Mouse (Mus musculus): ENCODE results near the gene Edf1. TPM values are rescaled to one million over a fixed set of nuclear protein-coding genes. Genes with fewer than 3 reads are reported as not detected.
A peak's percentile ranks its signal among the peaks of the same experiment; 100 is the strongest.

Gene Edf1
- polyA plus RNA-seq, 1 experiment from 2014 or later, result 312 TPM

DNA sequence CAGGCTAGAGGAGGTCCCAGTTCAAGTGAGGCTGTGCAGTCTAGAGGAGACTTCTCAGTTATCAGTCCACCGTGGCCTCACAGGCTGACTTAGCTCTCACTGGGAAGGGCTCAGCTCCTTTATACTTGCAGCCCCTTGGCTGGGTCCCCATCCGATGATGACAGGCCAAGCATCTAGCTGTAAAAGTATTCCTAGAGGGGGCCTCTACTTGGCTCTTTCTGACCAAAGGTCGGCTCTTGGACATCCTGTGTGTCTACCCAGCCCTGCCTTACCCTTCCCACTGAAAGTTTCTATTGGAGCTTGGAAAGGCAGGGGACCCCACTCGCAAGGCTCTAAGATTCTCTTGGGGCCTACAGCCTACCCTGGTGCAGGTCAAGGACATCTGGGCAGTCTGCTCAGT is 13.6 kb downstream of the Edf1 start:
- H3K36me3 ChIP-seq (ENCODE audit: control insufficient read depth, insufficient read depth, low read length), result peaks cover 52% of the 10 kb centered on the region
- H3K9me3 ChIP-seq (ENCODE audit: control insufficient read depth, low read length), result no peaks in the 10 kb centered on the region
- no peak for DNase-seq (ENCODE audit: low spot score)
- peaks cover 2% of the 10 kb centered on the region for H3K27me3 ChIP-seq (replicated peaks; ENCODE audit: control insufficient read depth, insufficient read depth, low read length)
- H3K4me2 ChIP-seq (ENCODE audit: low read depth, low read length), result no peak overlapping the region
- H3K4me3 ChIP-seq (ENCODE audit: low read depth, low read length), result no peak overlapping the region
- WGBS, result 81% methylated on average over 4 of the region's 4 CpGs
- no peak for ATAC-seq (ENCODE audit: low read depth)
- no peak overlapping the region for H3K27ac ChIP-seq (replicated peaks; ENCODE audit: low read depth, low read length)
- H3K4me1 ChIP-seq (ENCODE audit: control insufficient read depth, insufficient read depth, low read length), result peaks cover 18% of the 10 kb centered on the region
- H3K9ac ChIP-seq (ENCODE audit: low read depth, low read length), result no peak overlapping the region

DNA sequence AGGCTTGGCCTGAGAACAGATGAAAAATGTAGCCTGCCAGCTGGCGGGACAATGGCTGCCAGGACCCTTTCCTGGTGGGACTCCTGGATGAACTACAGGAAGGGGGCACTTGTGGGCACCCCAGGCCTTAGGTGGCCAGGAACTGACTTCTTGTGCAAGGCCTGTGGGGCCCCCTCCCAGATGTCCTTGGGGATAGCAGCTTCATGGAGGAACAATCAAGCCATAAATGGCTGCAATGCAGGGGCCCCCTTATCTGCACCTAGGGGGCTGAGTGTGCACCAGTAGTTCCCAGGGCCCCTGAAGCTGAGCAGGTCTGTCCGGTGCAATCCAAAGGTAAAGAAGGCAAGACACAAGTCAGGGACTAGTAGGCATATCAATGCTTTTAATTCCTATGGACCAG is 15.4 kb downstream of the Edf1 start:
- DNase-seq (ENCODE audit: low spot score) (no peak), ATAC-seq (ENCODE audit: low read depth) (no peak)
- 91% methylated on average over 2 of the region's 2 CpGs for WGBS
- peak overlapping the region; percentile 22; the same call in 1 of the 2 replicates for H3K9ac ChIP-seq (ENCODE audit: low read depth, low read length)
- no peak overlapping the region for H3K27ac ChIP-seq (replicated peaks; ENCODE audit: low read depth, low read length)
- peaks cover 39% of the 10 kb centered on the region for H3K36me3 ChIP-seq (ENCODE audit: control insufficient read depth, insufficient read depth, low read length)
- no peak overlapping the region for H3K4me3 ChIP-seq (ENCODE audit: low read depth, low read length)
- H3K9me3 ChIP-seq (ENCODE audit: control insufficient read depth, low read length), result no peaks in the 10 kb centered on the region
- H3K4me1 ChIP-seq (ENCODE audit: control insufficient read depth, insufficient read depth, low read length), result peaks cover 27% of the 10 kb centered on the region
- peak overlapping the region; percentile 91; the same call in 1 of the 2 replicates for H3K4me2 ChIP-seq (ENCODE audit: low read depth, low read length)
- H3K27me3 ChIP-seq (replicated peaks; ENCODE audit: control insufficient read depth, insufficient read depth, low read length), result peaks cover 20% of the 10 kb centered on the region

DNA sequence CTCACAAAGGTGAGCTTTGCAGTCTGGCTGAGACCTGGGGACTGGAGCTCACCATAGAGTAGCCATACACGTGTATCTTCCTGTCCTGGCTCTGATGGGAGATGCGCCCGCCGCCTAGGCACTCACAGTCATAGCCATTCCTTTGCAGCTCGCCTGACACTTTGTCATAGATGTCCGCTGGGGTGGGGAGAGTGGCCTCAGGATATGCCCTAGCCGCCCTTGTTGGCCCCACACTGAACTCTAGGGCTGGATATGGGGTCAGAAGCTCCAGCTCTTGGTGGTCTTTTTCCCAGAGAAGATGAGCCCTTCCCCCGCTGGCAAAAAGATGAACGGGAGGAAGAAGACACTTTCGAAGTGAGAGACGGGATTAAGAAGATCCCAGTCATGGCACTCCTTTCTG is 16.5 kb downstream of the Edf1 start:
- H3K4me2 ChIP-seq (ENCODE audit: low read depth, low read length), result peak overlapping the region; percentile 91
- peak overlapping the region; percentile 92; the same call in 1 of the 2 replicates for H3K27ac ChIP-seq (replicated peaks; ENCODE audit: low read depth, low read length)
- peaks cover 31% of the 10 kb centered on the region for H3K27me3 ChIP-seq (replicated peaks; ENCODE audit: control insufficient read depth, insufficient read depth, low read length)
- H3K4me1 ChIP-seq (ENCODE audit: control insufficient read depth, insufficient read depth, low read length), result peaks cover 28% of the 10 kb centered on the region
- DNase-seq (ENCODE audit: low spot score), result no peak
- no peaks in the 10 kb centered on the region for H3K9me3 ChIP-seq (ENCODE audit: control insufficient read depth, low read length)
- H3K4me3 ChIP-seq (ENCODE audit: low read depth, low read length), result peak overlapping the region; percentile 67
- ATAC-seq (ENCODE audit: low read depth), result no peak
- peaks cover 28% of the 10 kb centered on the region for H3K36me3 ChIP-seq (ENCODE audit: control insufficient read depth, insufficient read depth, low read length)
- peak overlapping the region; percentile 71 for H3K9ac ChIP-seq (ENCODE audit: low read depth, low read length)
- WGBS, result 22% methylated on average over 11 of the region's 11 CpGs

DNA sequence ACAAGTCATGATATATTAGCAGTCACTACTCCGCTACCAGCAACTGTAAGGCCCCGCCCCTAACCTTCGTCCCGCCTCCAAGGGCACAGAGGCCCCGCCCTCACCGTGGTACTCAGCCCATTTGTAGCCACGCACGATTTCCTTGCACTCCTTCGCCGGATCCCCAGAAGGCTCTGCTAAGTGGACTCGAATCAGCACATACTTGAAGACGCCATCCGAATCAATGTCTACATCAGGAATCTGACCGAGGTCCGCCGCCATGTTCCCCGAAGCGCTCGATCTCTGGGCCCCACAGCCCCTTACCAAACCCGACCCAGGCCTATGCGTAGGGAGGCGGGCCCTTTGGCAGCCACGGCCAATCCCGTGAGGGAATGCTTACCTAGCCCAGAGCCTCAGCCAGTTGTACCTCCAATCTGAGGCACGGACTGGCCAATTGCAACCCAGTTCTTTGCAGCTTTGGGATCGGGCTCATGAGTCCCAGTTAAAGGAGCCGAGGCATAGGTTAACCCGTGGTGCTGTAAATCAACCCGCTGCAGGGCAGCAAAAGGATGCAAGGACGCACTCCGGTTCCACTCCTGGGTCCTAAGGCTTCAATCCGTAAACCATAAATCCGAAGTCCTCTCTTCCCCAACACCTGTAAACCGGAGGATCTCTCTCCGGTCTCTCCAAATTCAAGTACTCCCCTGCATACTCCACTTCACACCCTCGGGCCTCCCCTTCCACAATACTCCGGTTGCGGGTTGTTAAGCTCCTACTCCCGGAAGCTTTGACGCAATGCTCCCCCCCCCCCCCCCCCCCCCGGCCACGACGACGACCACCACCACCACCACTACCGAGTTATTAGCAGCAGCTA is 17.2 kb downstream of the Edf1 start, which contains the start of the genes Mamdc4 and Phpt1:
TSS of gene Mamdc4 (minus strand) at position 267 of the 853 bp plus-strand sequence.
TSS of gene Phpt1 (minus strand) at position 646 of the 853 bp plus-strand sequence.
- Histone ChIP-seq H3K4me1 (ENCODE audit: control insufficient read depth, insufficient read depth, low read length) (peaks cover 32% of the 10 kb centered on the region), H3K36me3 (ENCODE audit: control insufficient read depth, insufficient read depth, low read length) (peaks cover 21% of the 10 kb centered on the region), H3K4me3 (ENCODE audit: low read depth, low read length) (peak within 1 kb of the TSS; percentile 67), H3K27ac (replicated peaks; ENCODE audit: low read depth, low read length) (peak within 1 kb of the TSS; percentile 92), H3K9ac (ENCODE audit: low read depth, low read length) (peak within 1 kb of the TSS; percentile 71), H3K4me2 (ENCODE audit: low read depth, low read length) (peak within 1 kb of the TSS; percentile 91), H3K27me3 (replicated peaks; ENCODE audit: control insufficient read depth, insufficient read depth, low read length) (peaks cover 38% of the 10 kb centered on the region), H3K9me3 (ENCODE audit: control insufficient read depth, low read length) (no peaks in the 10 kb centered on the region)
- peak; percentile 99 for ATAC-seq (ENCODE audit: low read depth)
- WGBS, result under 1% methylated on average over 38 of the region's 45 CpGs
- peak; percentile 100 for DNase-seq (ENCODE audit: low spot score)

DNA sequence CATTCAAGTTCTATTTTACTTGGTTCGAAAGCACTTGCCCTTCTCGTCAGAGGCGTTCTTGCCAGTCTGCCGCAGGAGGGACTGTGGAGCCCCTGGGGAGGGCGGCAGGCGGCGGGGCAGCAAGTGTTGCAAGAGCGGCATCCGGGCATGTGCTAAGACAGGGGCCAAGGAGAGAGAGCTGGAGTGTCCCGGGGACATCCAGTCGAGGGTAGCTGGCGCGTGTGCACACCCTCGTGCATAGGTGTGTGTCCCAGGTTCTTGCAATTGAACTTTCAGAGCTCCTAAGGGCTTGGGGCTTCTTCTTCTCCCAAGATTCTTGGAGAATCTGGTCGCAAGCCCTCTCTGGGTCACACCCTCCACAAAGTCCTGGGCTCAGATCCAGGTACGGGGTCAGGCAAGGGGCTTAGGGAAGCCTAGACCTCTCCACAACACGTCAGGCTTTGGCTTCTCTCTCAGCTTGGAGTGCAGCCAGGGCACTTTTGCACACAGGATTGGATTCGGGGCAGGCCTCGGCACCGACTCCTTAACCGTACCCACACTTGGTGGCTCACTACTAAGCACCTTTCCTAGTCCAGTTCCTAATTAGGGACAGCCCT is 17.9 kb downstream of the Edf1 start:
- Histone ChIP-seq H3K27ac (replicated peaks; ENCODE audit: low read depth, low read length) (peak overlapping the region; percentile 92), H3K36me3 (ENCODE audit: control insufficient read depth, insufficient read depth, low read length) (peaks cover 17% of the 10 kb centered on the region; the same call in 1 of the 2 replicates), H3K4me3 (ENCODE audit: low read depth, low read length) (peak overlapping the region; percentile 67), H3K4me2 (ENCODE audit: low read depth, low read length) (peak overlapping the region; percentile 91), H3K27me3 (replicated peaks; ENCODE audit: control insufficient read depth, insufficient read depth, low read length) (peaks cover 45% of the 10 kb centered on the region), H3K4me1 (ENCODE audit: control insufficient read depth, insufficient read depth, low read length) (peaks cover 32% of the 10 kb centered on the region), H3K9me3 (ENCODE audit: control insufficient read depth, low read length) (no peaks in the 10 kb centered on the region), H3K9ac (ENCODE audit: low read depth, low read length) (peak overlapping the region; percentile 71)
- DNase-seq (ENCODE audit: low spot score) (peak; percentile 59), ATAC-seq (ENCODE audit: low read depth) (no peak)
- 6% methylated on average over 21 of the region's 21 CpGs for WGBS

DNA sequence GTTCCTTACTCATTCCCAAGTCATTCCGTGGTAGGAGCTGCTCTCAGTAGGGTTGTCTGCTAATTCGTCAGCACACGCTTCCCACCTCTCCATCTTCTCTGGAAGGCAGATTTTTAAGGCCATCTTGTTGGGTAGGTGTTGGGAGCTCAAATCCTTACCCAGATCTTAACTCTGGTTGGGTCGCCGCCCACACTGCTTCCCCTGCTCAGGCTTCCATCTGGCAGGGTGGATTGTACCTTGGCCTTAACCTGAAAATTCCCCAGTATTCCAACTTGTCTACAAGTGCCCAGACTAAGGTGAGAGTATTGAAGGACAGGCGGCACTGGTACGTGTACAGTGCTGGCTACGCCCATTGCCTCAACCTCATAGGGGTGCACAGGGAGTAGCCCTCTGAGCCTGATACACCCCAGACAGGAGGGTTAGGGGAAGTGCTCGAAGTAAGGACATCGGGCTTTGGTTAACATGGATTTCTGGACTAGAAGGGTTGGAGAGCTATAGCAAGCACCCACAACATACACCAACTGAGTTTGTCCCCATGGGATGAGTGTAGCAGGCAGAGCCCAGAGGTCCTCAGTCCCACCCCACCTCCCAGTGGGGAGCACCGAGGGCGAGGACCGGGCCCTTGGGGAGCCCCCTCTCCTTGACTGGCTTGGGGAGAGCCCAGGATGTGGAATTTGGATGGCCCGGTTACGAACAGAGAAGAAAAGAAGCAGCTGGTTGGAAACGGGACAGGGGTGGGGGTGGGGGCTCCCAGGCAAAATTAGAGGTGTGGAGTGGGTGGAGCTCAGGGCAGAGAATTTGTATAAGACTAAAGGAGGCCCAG is 18.6 kb downstream of the Edf1 start:
- Histone ChIP-seq H3K9ac (ENCODE audit: low read depth, low read length) (no peak overlapping the region), H3K4me3 (ENCODE audit: low read depth, low read length) (no peak overlapping the region)

DNA sequence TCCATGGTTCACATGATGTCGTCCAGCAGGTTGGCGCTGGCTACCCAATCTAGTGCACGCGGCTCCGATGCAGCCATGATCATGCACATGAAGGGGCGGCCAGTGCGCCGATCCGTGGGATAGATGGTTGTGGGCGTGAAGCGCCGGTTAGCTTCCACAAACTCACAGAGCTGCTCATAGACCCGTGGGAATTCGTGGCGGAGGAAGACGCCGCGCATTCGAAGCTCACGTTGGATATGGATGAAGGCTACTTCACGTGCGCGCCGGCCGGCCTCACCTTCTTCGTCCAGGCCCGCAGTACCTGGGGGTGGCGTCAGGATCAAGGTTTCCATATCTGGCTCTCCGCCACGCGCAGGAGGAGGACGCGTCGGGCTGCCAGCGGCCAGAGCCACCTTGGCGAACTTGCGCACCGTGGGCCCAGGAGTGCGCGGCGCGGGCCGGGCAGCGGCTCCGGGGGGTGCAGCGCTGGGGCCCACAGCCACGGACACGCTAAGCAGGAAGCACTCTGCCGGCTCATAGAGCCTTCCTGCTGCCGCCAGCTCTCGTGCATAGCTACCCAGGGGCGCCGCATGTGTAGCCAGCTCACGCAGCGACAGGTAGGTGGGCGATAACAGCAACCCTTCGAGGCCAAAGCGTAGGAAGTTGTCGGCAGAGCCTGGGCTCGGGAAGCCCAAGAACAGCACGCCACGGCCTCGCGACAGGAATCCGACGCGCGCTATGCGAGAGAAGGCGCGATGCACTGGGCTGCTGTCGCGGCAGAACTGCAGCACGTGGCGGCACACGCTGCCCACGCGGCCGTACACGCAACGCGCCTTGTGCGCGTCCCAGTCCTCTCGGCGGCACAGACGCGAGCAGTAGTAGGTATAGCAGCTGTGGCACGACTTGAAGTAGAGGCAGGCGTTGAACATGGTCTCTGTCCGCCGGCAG is 19.6 kb downstream of the Edf1 start:
- ATAC-seq (ENCODE audit: low read depth) (no peak), DNase-seq (ENCODE audit: low spot score) (no peak)
- Histone ChIP-seq H3K4me1 (ENCODE audit: control insufficient read depth, insufficient read depth, low read length) (peaks cover 32% of the 10 kb centered on the region), H3K27me3 (replicated peaks; ENCODE audit: control insufficient read depth, insufficient read depth, low read length) (peaks cover 50% of the 10 kb centered on the region), H3K36me3 (ENCODE audit: control insufficient read depth, insufficient read depth, low read length) (0 out of 2 replicates have a peak, but pooled peaks cover 6% of the 10 kb centered on the region), H3K9me3 (ENCODE audit: control insufficient read depth, low read length) (no peaks in the 10 kb centered on the region), H3K4me3 (ENCODE audit: low read depth, low read length) (peak overlapping the region; percentile 26), H3K4me2 (ENCODE audit: low read depth, low read length) (peak overlapping the region; percentile 46), H3K9ac (ENCODE audit: low read depth, low read length) (peak overlapping the region; percentile 45; the same call in 1 of the 2 replicates), H3K27ac (replicated peaks; ENCODE audit: low read depth, low read length) (no peak overlapping the region)
- WGBS, result 15% methylated on average over 77 of the region's 92 CpGs

More for the DNA sequence above, 18.6 kb downstream of the Edf1 start:
- ATAC-seq (ENCODE audit: low read depth), result no peak
- Histone ChIP-seq H3K4me2 (ENCODE audit: low read depth, low read length) (peak overlapping the region; percentile 91; the same call in 1 of the 2 replicates), H3K27me3 (replicated peaks; ENCODE audit: control insufficient read depth, insufficient read depth, low read length) (peaks cover 50% of the 10 kb centered on the region), H3K27ac (replicated peaks; ENCODE audit: low read depth, low read length) (no peak overlapping the region), H3K9me3 (ENCODE audit: control insufficient read depth, low read length) (no peaks in the 10 kb centered on the region), H3K4me1 (ENCODE audit: control insufficient read depth, insufficient read depth, low read length) (peaks cover 32% of the 10 kb centered on the region), H3K36me3 (ENCODE audit: control insufficient read depth, insufficient read depth, low read length) (peaks cover 11% of the 10 kb centered on the region; the same call in 1 of the 2 replicates)
- no peak for DNase-seq (ENCODE audit: low spot score)
- 77% methylated on average over 16 of the region's 16 CpGs for WGBS

All from embryonic facial prominence, embryonic 14.5 days (tissue).